Mouse (Mus musculus) neural tube, embryonic 13.5 days (tissue): ENCODE data around the gene Hoxa9. TPM values are rescaled to one million over a fixed set of nuclear protein-coding genes. Genes with fewer than 3 reads are reported as not detected.

ENCODE experiments used
- ATAC-seq: fragments of 200-750 bp; cut with Nextera tagmentation; 2 replicates; pipeline ENCODE4 v1.8.0; 2017; ENCODE audit warnings: low read depth, mild to moderate bottlenecking, moderate TSS enrichment, moderate library complexity
- H3K27ac ChIP-seq: fragments of 300-500 bp; sonication (generic); replicated peaks from 2 replicates; pipeline ENCODE4 v1.5.1; 2015; ENCODE audit warnings: moderate library complexity, mild to moderate bottlenecking, inconsistent platforms
- H3K27me3 ChIP-seq: fragments of 300-500 bp; sonication (generic); 2 replicates; pipeline ENCODE4 v1.6.1; 2015; ENCODE audit warnings: mild to moderate bottlenecking, inconsistent platforms
- H3K36me3 ChIP-seq: fragments of 300-500 bp; sonication (generic); 2 replicates; pipeline ENCODE4 v1.6.1; 2015; ENCODE audit warnings: mild to moderate bottlenecking, inconsistent platforms
- H3K4me1 ChIP-seq: fragments of 300-500 bp; sonication (generic); replicated peaks from 2 replicates; pipeline ENCODE4 v1.6.1; 2015; ENCODE audit warnings: inconsistent platforms
- H3K4me2 ChIP-seq: fragments of 300-500 bp; sonication (generic); 2 replicates; pipeline ENCODE4 v1.6.1; 2015; ENCODE audit warnings: inconsistent platforms, mild to moderate bottlenecking, moderate library complexity
- H3K4me3 ChIP-seq: fragments of 300-500 bp; sonication (generic); 2 replicates; pipeline ENCODE4 v1.5.1; 2015; ENCODE audit warnings: mild to moderate bottlenecking, inconsistent platforms
- H3K9ac ChIP-seq: fragments of 300-500 bp; sonication (generic); 2 replicates; pipeline ENCODE4 v1.6.1; 2015; ENCODE audit warnings: moderate library complexity, mild to moderate bottlenecking, inconsistent platforms
- H3K9me3 ChIP-seq: fragments of 300-500 bp; sonication (generic); 2 replicates; pipeline ENCODE4 v1.6.1; 2016; ENCODE audit warnings: inconsistent platforms
- WGBS: fragments of 180-500 bp; shearing (Covaris S2); methylation state at CpG from one replicate; pipeline ENCODE4 v1.1.7; 2015; 5-methylcytosine and 5-hydroxymethylcytosine counted together
- polyA plus RNA-seq: library from polyadenylated mRNA; unstranded; fragments of >200 nt; fragmentation: Nextera tagmentation; extraction: Ambion mirVana; gene quantifications from 2 replicates; pipeline ENCODE4 v1.2.1, GENCODE M21; 2015

The Hoxa9 gene
- polyA plus RNA-seq, 1 experiment from 2014 or later: 130 TPM

GRCm38 (mm10) chr6:52197271-52197670, 33.6 kb downstream of the Hoxa9 start:
- peaks cover 99% of the 10 kb centered on the region for H3K4me1 ChIP-seq
- peak; percentile 70; the same call in 1 of the 2 replicates for ATAC-seq
- peak overlapping the region; percentile 71 for H3K9ac ChIP-seq
- H3K9me3 ChIP-seq: no peaks in the 10 kb centered on the region
- peaks cover 19% of the 10 kb centered on the region for H3K36me3 ChIP-seq
- H3K27ac ChIP-seq: peak overlapping the region; percentile 100
- WGBS: 2% methylated on average over 10 of the region's 10 CpGs
- peak overlapping the region; percentile 19 for H3K4me3 ChIP-seq
- H3K27me3 ChIP-seq: no peaks in the 10 kb centered on the region
- H3K4me2 ChIP-seq: peak overlapping the region; percentile 97

- Histone ChIP-seq H3K4me1 (peaks cover 99% of the 10 kb centered on the region), H3K4me3 (peak overlapping the region; percentile 19), H3K27me3 (no peaks in the 10 kb centered on the region), H3K4me2 (peak overlapping the region; percentile 97), H3K27ac (peak overlapping the region; percentile 100), H3K9ac (peak overlapping the region; percentile 71), H3K9me3 (no peaks in the 10 kb centered on the region), H3K36me3 (peaks cover 16% of the 10 kb centered on the region)
- WGBS: 9% methylated on average over 9 of the region's 9 CpGs
- ATAC-seq: no peak
These were observed 34.1 kb downstream of the Hoxa9 start for GRCm38 (mm10) chr6:52196811-52197210.

- ATAC-seq: no peak
- 9% methylated on average over 10 of the region's 10 CpGs for WGBS
- Histone ChIP-seq H3K36me3 (peaks cover 10% of the 10 kb centered on the region), H3K4me1 (peaks cover 95% of the 10 kb centered on the region), H3K9ac (peak overlapping the region; percentile 71), H3K9me3 (no peaks in the 10 kb centered on the region), H3K4me2 (peak overlapping the region; percentile 97), H3K27ac (peak overlapping the region; percentile 100), H3K27me3 (no peaks in the 10 kb centered on the region), H3K4me3 (peak overlapping the region; percentile 65)
These were observed 36.2 kb downstream of the Hoxa9 start for GRCm38 (mm10) chr6:52194690-52195089.

- H3K36me3 ChIP-seq: peaks cover 14% of the 10 kb centered on the region
- WGBS: 1% methylated on average over 38 of the region's 55 CpGs
- peak overlapping the region; percentile 71 for H3K9ac ChIP-seq
- H3K9me3 ChIP-seq: no peaks in the 10 kb centered on the region
- ATAC-seq: peak; percentile 74
- H3K4me1 ChIP-seq: peaks cover 96% of the 10 kb centered on the region
- no peaks in the 10 kb centered on the region for H3K27me3 ChIP-seq
- peak overlapping the region; percentile 100 for H3K27ac ChIP-seq
- H3K4me2 ChIP-seq: peak overlapping the region; percentile 97
- peak overlapping the region; percentile 65 for H3K4me3 ChIP-seq
These were observed 38.9 kb downstream of the Hoxa9 start for GRCm38 (mm10) chr6:52191860-52192550.

- Histone ChIP-seq H3K4me3 (peak within 1 kb of the TSS; percentile 65), H3K9ac (peak within 1 kb of the TSS; percentile 96), H3K4me1 (peaks cover 96% of the 10 kb centered on the region), H3K36me3 (peaks cover 17% of the 10 kb centered on the region), H3K4me2 (peak within 1 kb of the TSS; percentile 97), H3K27ac (peak within 1 kb of the TSS; percentile 100), H3K27me3 (no peaks in the 10 kb centered on the region), H3K9me3 (no peaks in the 10 kb centered on the region)
- ATAC-seq: peak; percentile 81
- under 1% methylated on average over 73 of the region's 102 CpGs for WGBS
These were observed 39.7 kb downstream of the Hoxa9 start, which contains the start of gene Hoxa4 for GRCm38 (mm10) chr6:52190906-52191810. Hoxa4 (minus strand) TSS chr6:52191753.

- H3K9me3 ChIP-seq: no peaks in the 10 kb centered on the region
- 2% methylated on average over 23 of the region's 23 CpGs for WGBS
- peak overlapping the region; percentile 100 for H3K27ac ChIP-seq
- peak overlapping the region; percentile 65 for H3K4me3 ChIP-seq
- no peaks in the 10 kb centered on the region for H3K27me3 ChIP-seq
- H3K4me1 ChIP-seq: peaks cover 96% of the 10 kb centered on the region
- peaks cover 17% of the 10 kb centered on the region for H3K36me3 ChIP-seq
- ATAC-seq: no peak; the same call in 1 of the 2 replicates
- peak overlapping the region; percentile 96 for H3K9ac ChIP-seq
- H3K4me2 ChIP-seq: peak overlapping the region; percentile 97
These were observed 40.5 kb downstream of the Hoxa9 start for GRCm38 (mm10) chr6:52190410-52190809.

GRCm38 (mm10) chr6:52189909-52190308, 41.0 kb downstream of the Hoxa9 start:
- peak overlapping the region; percentile 100 for H3K27ac ChIP-seq
- no peaks in the 10 kb centered on the region for H3K27me3 ChIP-seq
- H3K9me3 ChIP-seq: no peaks in the 10 kb centered on the region
- no peak for ATAC-seq
- peak overlapping the region; percentile 65 for H3K4me3 ChIP-seq
- 11% methylated on average over 8 of the region's 8 CpGs for WGBS
- peak overlapping the region; percentile 96 for H3K9ac ChIP-seq
- peaks cover 17% of the 10 kb centered on the region for H3K36me3 ChIP-seq
- peaks cover 96% of the 10 kb centered on the region for H3K4me1 ChIP-seq
- peak overlapping the region; percentile 97 for H3K4me2 ChIP-seq

- no peaks in the 10 kb centered on the region for H3K27me3 ChIP-seq
- H3K4me3 ChIP-seq: peak overlapping the region; percentile 65; the same call in 1 of the 2 replicates
- ATAC-seq: no peak
- no peaks in the 10 kb centered on the region for H3K9me3 ChIP-seq
- peak overlapping the region; percentile 96; the same call in 1 of the 2 replicates for H3K9ac ChIP-seq
- peak overlapping the region; percentile 97 for H3K4me2 ChIP-seq
- 18% methylated on average over 5 of the region's 5 CpGs for WGBS
- peaks cover 17% of the 10 kb centered on the region for H3K36me3 ChIP-seq
- H3K4me1 ChIP-seq: peaks cover 96% of the 10 kb centered on the region
- peak overlapping the region; percentile 100 for H3K27ac ChIP-seq
These were observed 41.7 kb downstream of the Hoxa9 start for GRCm38 (mm10) chr6:52189172-52189591.

GRCm38 (mm10) chr6:52186500-52186899, 44.4 kb downstream of the Hoxa9 start:
- Histone ChIP-seq H3K4me3 (no peak overlapping the region), H3K27ac (peak overlapping the region; percentile 65), H3K4me2 (peak overlapping the region; percentile 97; the same call in 1 of the 2 replicates), H3K4me1 (peaks cover 99% of the 10 kb centered on the region), H3K27me3 (no peaks in the 10 kb centered on the region), H3K9me3 (no peaks in the 10 kb centered on the region), H3K9ac (no peak overlapping the region), H3K36me3 (peaks cover 21% of the 10 kb centered on the region)
- no peak for ATAC-seq
- WGBS: 38% methylated on average over 1 of the region's 1 CpGs

GRCm38 (mm10) chr6:52185834-52186233, 45.1 kb downstream of the Hoxa9 start:
- no peak overlapping the region for H3K4me3 ChIP-seq
- H3K27ac ChIP-seq: peak overlapping the region; percentile 82; the same call in 1 of the 2 replicates
- no peak overlapping the region; the same call in 1 of the 2 replicates for H3K9ac ChIP-seq
- no peak for ATAC-seq
- H3K4me1 ChIP-seq: peaks cover 100% of the 10 kb centered on the region
- H3K36me3 ChIP-seq: peaks cover 21% of the 10 kb centered on the region
- H3K9me3 ChIP-seq: no peaks in the 10 kb centered on the region
- 10% methylated on average over 3 of the region's 3 CpGs for WGBS
- H3K27me3 ChIP-seq: no peaks in the 10 kb centered on the region
- peak overlapping the region; percentile 48 for H3K4me2 ChIP-seq

GRCm38 (mm10) chr6:52185222-52185621, 45.7 kb downstream of the Hoxa9 start:
- Histone ChIP-seq H3K27me3 (no peaks in the 10 kb centered on the region), H3K9ac (peak overlapping the region; percentile 60), H3K9me3 (no peaks in the 10 kb centered on the region), H3K36me3 (peaks cover 20% of the 10 kb centered on the region), H3K4me1 (peaks cover 100% of the 10 kb centered on the region), H3K4me2 (peak overlapping the region; percentile 48), H3K27ac (peak overlapping the region; percentile 82), H3K4me3 (peak overlapping the region; percentile 18)
- under 1% methylated on average over 19 of the region's 19 CpGs for WGBS
- ATAC-seq: no peak

GRCm38 (mm10) chr6:52184668-52185067, 46.2 kb downstream of the Hoxa9 start:
- Histone ChIP-seq H3K27ac (peak overlapping the region; percentile 82), H3K4me2 (peak overlapping the region; percentile 48), H3K9me3 (no peaks in the 10 kb centered on the region), H3K4me3 (peak overlapping the region; percentile 18; the same call in 1 of the 2 replicates), H3K4me1 (peaks cover 100% of the 10 kb centered on the region), H3K27me3 (no peaks in the 10 kb centered on the region), H3K36me3 (peaks cover 14% of the 10 kb centered on the region), H3K9ac (peak overlapping the region; percentile 60)
- WGBS: 10% methylated on average over 6 of the region's 6 CpGs
- ATAC-seq: no peak
